Mouse (Mus musculus) T-helper 17 cell (primary cell): ENCODE data around the gene Syn3.
"Not testable (repeated sequence)": the region's sequence is repeated elsewhere in the genome, so short reads cannot be mapped to it uniquely, and the experiment has no call there.

ENCODE experiments used
- in situ Hi-C, 2 experiments: fragments of 300-600 bp; cut with MboI, MseI; formaldehyde crosslinking; loops; 1 replicate in 1 of 2; 2 replicates in 1 of 2; pipeline ENCODE4 v1.15.1; 2025; ENCODE audit warnings: high pct_unique_total_duplicates in 2 of 2

Gene Syn3

GRCm38 (mm10) chr10:86418931-86419330 lies 79.8 kb downstream of the Syn3 start:
- in situ Hi-C loops: no loop called here

DNA sequence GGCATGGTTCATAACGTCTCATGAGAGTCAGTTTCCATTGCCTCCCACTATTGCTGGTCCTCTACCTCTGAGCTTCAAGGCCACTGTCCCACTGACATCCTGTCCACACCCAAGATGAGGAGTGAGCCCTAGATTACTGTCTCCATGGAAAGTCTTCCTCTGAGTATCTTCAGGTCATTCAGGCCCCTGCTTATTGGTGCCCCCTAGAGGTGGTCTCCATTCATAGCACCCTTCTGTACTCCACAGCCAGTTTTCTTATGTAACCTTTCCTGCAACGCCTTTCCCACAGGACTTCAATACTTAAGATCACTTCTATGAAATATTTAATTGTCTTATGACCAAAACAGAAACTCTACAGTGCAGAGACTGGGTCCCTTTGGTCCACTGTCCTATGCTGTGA lies 80.4 kb downstream of the Syn3 start:
- in situ Hi-C loops: no loop called here

- in situ Hi-C loops: no loop called here
These were observed 81.9 kb downstream of the Syn3 start for GRCm38 (mm10) chr10:86416806-86417205.

DNA sequence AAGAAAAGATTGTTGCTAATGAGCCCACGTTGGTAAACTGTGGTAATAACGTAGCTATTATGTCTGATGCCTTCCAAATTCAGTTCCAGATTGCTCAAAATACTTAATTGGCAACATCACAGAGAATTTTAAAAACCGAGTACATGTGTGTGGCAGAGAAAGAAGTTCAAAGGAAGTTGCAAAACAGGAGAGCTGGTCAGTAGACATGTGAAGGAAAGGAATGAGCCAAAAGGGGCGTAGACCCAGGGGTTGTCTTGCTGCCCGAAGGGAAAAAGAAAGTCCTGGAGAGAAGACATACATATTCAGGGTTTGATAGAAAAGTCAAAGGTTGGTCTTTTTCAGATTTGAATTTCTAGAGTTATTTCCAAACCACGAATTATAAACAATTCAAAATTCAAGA lies 87.8 kb downstream of the Syn3 start:
- in situ Hi-C loops: no loop called here

GRCm38 (mm10) chr10:86406952-86407351 lies 91.7 kb downstream of the Syn3 start:
- in situ Hi-C loops: no loop called here

DNA sequence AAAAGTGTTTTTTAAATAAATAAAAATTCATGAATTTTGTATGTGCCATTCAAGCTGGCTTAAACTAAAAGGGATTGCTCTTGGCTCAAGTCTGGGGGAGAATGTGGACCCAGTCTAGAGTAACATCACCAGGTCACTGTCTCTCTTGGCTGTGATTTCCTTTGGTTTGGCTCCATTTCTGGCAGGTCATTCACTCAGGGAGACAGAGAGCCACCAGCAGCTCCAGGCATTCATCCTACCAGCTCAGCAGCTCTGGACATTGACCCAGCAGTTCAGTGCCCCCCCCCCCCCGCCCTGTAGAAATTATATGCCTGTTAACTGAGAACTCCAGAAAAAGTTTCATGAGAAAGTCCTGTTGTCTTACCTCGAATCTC lies 100.4 kb downstream of the Syn3 start:
- in situ Hi-C loops: no loop called here

DNA sequence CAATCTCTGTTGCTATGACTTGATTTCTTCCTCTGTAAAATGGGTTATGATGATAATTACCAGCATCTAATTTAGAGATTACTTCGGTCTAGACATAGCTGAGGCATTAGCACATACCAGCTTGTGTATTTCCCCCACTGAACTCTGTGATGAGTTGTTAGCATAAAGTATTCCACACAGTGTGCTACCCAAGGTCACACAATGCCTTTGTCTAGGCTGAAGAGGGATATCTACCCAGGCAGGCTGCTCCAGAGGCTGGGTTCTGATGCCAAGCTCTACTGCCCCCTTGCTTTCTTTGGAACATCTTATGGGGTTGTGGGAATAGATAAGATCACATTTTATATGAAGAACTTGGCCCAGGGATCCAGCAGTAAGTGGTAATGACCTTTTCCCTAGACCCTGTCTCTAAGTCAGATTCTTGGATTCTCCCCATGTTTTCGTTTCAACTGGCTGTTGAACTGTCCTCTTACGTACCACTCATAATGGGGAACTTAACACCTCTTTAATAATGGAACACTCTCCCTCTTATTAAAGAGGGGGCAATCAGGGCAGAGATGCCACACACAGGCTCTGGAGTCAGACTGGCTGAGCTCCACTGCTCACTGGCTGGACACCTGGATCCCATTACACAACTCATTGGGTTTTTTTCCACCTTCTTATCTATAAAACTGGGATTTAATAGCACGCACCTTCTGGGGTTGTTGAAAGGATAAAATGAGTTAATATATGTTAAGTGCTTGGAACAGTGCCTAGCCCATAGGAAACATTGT lies 100.9 kb downstream of the Syn3 start:
- in situ Hi-C loops: no loop called here

- in situ Hi-C loops: no loop called here
These were observed 106.3 kb downstream of the Syn3 start for GRCm38 (mm10) chr10:86392399-86392798.

DNA sequence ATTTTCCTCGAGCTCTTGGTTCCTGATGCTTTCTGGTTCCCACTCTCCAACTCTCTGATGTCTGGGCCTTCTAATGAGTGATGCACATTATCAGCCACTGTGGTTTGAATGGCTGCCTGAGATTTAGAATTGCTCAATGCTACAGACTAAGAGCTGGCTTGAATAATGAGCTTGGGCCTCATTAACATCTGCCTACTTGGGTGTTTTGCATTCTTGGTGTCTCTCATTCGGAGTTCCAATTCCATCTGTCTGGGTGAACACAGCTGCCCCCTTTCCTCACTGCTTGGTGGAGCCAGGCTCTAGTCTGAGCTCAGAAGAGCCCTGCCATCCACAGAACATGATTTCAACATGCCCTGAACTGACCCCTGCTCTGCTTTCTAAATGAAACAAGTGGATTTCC lies 108.8 kb downstream of the Syn3 start:
- in situ Hi-C loops: no loop called here

DNA sequence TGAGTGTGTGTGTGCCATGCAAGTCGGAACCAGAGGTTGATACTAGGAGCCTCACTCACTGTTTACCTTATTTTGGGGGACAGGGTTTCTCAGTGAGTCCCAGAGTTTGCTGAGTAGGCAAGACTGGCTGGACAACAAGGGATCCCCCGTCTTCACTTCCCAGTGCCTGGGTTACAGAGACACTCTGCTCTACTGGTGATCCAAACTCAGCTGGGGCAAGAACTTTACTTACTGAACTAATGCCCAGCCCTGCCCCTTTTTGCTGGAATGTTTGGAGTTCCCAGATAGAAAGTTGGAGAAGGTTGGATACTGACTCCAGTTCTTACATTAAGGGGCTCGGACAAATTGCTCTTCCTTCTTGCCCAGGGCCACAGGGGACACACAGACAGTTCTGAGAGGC lies 109.3 kb downstream of the Syn3 start:
- in situ Hi-C loops: no loop called here

DNA sequence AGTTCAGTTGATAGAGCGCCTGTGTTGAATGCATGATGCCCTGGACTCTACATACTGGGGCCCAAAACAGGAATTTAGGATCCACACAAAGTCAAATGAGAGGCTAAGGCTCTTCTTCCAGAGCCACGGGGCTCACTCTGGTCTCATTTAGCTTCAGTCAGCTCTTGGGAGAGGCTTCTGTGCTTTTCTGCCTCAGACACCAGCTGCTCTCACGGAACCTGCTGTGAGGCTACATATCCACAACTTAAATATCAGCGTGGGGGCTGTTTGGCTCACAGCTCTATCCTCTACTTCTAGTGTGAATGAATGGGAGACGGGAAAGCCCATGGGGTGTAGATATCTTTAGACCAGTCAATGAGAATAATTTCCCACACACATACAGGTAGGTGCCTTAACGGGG lies 109.9 kb downstream of the Syn3 start:
- in situ Hi-C loops: no loop called here

DNA sequence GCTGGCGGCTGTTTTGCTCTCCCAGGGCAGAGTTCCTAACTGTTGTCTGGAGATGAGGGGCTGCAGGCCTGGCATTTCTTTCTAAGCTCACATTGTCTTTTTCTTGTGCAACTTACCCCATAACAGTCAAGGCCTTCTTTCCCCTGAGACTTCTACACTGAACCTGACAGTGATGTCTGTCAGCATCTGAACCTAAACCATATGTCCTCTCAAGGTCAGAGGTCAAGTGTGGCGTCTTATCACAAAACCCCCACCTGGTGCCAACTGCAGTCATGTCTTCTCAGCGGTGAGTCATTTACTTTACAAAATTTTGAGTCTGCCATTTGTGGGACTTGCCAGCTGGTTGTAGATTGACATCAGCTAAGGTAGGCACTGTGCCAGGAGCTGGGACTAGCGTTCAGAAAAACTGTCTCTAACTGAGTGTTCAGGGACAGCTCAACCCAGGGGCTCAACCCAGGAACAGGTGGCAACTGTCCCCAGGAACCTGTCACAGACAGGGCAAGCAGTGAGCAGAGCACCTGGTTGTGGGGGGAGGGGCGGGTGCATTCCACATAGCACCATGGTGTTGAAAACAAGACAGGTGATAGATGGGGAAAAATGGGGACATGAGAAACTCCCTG lies 110.8 kb downstream of the Syn3 start:
- in situ Hi-C loops: no loop called here

- in situ Hi-C loops: no loop called here
These were observed 112.5 kb downstream of the Syn3 start for GRCm38 (mm10) chr10:86386232-86386631.

- in situ Hi-C loops: no loop called here
These were observed 113.0 kb downstream of the Syn3 start for GRCm38 (mm10) chr10:86385656-86386055.

DNA sequence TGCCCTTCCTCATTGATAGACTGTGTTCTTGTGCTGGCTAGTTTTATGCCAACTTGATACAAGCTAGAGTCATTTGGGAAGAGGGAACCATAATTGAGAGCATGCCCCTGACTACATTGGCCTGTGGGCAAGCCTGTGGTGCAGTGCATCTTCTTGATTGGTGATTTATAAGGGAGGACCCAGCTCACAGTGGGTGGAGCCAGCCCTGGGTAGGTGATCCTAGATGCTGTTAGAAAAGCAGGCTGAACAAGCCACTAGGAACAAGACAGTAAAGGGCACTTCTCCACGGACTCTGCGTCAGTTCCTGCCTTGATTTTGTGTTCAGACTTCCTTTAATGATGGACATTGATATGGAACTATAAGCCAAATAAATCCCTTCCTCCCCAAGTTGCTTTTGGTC lies 114.0 kb downstream of the Syn3 start:
- in situ Hi-C loops: no loop called here

DNA sequence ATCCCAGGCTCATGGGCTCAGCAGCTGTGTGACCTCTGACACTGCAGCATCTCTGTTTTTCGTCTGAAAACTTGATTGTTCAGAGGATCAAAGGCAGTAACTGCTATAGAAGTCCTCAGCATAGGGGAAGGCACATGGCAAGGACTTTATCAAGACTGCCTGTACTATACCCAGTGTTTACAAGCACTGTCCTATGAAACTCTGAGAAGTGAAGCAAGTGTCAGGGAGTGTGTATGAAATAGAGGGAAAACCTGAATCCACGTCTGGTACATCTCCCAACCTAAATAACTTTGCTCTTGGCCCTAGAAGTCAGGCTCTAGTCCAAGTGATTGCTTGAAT lies 116.8 kb downstream of the Syn3 start:
- in situ Hi-C loops: no loop called here

DNA sequence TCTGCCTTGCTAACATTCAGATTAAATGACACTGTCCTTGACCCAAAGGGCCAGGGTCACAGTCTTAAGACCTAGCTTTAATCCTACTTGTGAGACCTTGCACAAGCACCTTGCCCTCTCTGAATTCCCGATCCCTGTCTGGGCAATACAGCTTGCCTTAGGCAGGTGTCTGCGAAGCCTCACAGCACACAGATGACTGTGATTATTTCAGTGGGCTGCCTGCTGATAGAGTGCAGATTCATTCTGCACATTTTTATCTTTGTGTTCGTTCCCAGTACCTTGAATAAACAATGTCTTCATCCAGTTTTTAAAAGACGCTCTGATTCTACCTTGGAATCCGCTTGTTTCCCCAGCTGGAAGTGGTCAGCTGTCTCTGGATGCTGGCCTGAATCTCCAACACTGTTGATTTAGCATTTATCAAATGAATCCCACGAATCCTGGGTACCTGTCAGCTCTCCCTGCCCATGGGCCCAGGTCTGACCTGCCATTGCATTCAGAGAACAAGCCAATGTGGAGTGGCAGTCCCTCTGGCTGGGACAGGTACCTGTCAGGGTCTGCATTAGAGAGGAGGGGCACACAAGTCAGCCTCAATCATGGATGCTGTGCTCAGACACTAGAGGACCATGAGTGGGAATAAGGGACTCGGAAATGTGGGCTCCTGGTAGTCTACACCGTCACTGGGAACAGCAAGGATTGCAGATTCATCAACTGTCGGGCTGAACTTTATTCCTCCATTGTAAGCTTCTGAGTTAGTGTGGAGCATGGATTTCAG lies 117.4 kb downstream of the Syn3 start:
- in situ Hi-C loops: no loop called here

DNA sequence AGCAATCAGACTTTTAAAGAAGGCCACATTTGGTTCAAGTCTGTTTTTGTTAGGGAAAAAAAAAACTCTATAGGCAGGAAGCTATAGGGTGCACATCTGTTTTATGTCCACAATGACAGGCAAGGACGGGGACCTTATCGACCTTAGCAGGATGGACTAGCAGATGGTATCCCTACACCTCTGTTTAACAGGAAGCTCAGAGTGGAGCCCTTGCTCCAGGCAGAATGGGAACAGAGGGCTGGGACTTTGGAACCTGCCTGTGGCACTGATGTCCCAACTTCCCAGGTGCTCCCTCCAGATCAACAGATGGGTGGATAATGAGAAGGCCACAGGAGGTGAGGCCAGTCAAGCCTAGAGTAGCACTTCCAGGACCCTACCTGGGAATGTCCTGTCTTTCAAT lies 118.1 kb downstream of the Syn3 start:
- in situ Hi-C loops: no loop called here

- in situ Hi-C loops: not testable (repeated sequence)
These were observed 119.9 kb downstream of the Syn3 start for GRCm38 (mm10) chr10:86378803-86379202.

- in situ Hi-C loops: no loop called here
These were observed 122.1 kb downstream of the Syn3 start for GRCm38 (mm10) chr10:86376392-86377185.

DNA sequence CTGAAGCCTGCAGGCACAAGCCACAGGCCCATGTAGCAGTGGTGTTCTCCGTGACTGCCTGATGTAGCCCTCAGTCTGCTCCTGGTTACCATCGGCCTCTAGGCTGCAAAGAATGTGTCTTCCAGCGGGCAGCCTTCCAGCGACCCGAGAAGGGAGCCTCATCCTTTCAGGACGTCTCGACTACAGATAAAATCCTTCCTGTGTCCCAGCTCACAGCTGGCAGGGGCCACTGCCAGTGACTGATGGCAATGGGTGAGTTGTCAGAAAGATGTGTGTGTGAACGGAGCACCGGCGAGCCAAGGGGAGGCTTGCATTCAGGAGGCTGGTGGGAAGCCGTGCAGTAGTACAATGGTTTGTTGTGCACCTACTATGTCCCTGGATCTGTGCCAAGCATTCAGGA lies 122.8 kb downstream of the Syn3 start:
- in situ Hi-C loops: no loop called here

GRCm38 (mm10) chr10:86374061-86374460 lies 124.6 kb downstream of the Syn3 start:
- in situ Hi-C loops: no loop called here
